Mouse (Mus musculus) cerebellum, adult 2 months (tissue): ENCODE measurements around the gene Tmem150c.

ENCODE experiments used
- CTCF ChIP-seq: fragments of 200-500 bp; IDR thresholded peaks from 2 replicates; pipeline ENCODE4 v1.5.1; 2011; ENCODE audit warnings: low read depth, mild to moderate bottlenecking, control low read depth, low read length, moderate library complexity, borderline replicate concordance; ENCODE audit not compliant: insufficient read depth
- POLR2A ChIP-seq: fragments of 200-500 bp; IDR thresholded peaks from 2 replicates; pipeline ENCODE4 v1.6.1; 2011; ENCODE audit warnings: low read length, control low read depth, borderline replicate concordance; ENCODE audit not compliant: insufficient read depth

- TF ChIP-seq CTCF, result no peak
- no peak for TF ChIP-seq POLR2A
Measured at GRCm38 (mm10) chr5:100096955-100097354, 62.7 kb downstream of the Tmem150c start.
